Mouse (Mus musculus): ENCODE results near the gene Cst3. TPM values are rescaled to one million over a fixed set of nuclear protein-coding genes. Genes with fewer than 3 reads are reported as not detected.
A peak's percentile ranks its signal among the peaks of the same experiment; 100 is the strongest.

The Cst3 gene
- polyA plus RNA-seq, 1 experiment from 2014 or later: 644 TPM

DNA sequence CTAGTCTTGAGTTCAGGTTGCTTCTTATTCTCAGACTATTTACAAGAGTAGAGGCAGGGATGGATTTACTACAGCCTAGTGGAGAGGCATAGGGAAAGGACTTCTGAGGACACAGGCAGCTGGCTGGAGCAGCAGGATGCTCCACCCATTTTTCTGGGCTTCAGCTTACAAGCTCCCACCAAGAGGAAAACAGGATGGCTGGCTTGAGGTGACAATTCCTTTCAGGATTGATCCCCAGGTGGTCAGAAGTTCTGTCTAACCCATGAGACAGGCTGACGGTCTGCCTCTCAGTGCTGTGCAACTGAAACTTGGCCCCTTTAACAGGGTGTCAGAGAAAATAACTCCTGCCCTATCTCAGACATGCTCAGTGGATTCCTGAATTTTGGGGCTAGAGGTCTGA, 3.7 kb upstream of the Cst3 start:
- Histone ChIP-seq H3K27me3 (ENCODE audit: control insufficient read depth, insufficient read depth, low read depth, low read length) (no peaks in the 10 kb centered on the region), H3K4me2 (ENCODE audit: low read length) (no peak overlapping the region)
- ATAC-seq: no peak

GRCm38 (mm10) chr2:148878641-148879130, 3.2 kb upstream of the Cst3 start:
- H3K4me2 ChIP-seq (ENCODE audit: low read length): no peak overlapping the region
- peaks cover 10% of the 10 kb centered on the region for H3K4me1 ChIP-seq (ENCODE audit: control insufficient read depth, insufficient read depth, low read length)
- H3K4me3 ChIP-seq (ENCODE audit: low read depth, low read length): no peak overlapping the region
- H3K9ac ChIP-seq (ENCODE audit: low read depth, low read length): no peak overlapping the region
- no peak for ATAC-seq
- WGBS: 14% methylated on average over 2 of the region's 2 CpGs
- no peaks in the 10 kb centered on the region for H3K27me3 ChIP-seq (ENCODE audit: control insufficient read depth, insufficient read depth, low read depth, low read length)
- H3K9me3 ChIP-seq (replicated peaks; ENCODE audit: control insufficient read depth, low read length, poor library complexity, severe bottlenecking): no peaks in the 10 kb centered on the region
- H3K36me3 ChIP-seq (ENCODE audit: control insufficient read depth, insufficient read depth, low read length): no peaks in the 10 kb centered on the region
- H3K27ac ChIP-seq (ENCODE audit: low read length): no peak overlapping the region

More for the DNA sequence above, 3.7 kb upstream of the Cst3 start:
- 44% methylated on average over 1 of the region's 1 CpGs for WGBS
- Histone ChIP-seq H3K4me3 (ENCODE audit: low read depth, low read length) (no peak overlapping the region), H3K27ac (ENCODE audit: low read length) (no peak overlapping the region), H3K36me3 (ENCODE audit: control insufficient read depth, insufficient read depth, low read length) (no peaks in the 10 kb centered on the region), H3K9me3 (replicated peaks; ENCODE audit: control insufficient read depth, low read length, poor library complexity, severe bottlenecking) (no peaks in the 10 kb centered on the region), H3K4me1 (ENCODE audit: control insufficient read depth, insufficient read depth, low read length) (peaks cover 5% of the 10 kb centered on the region; the same call in 1 of the 2 replicates), H3K9ac (ENCODE audit: low read depth, low read length) (no peak overlapping the region)

GRCm38 (mm10) chr2:148877016-148877770, 1.7 kb upstream of the Cst3 start:
- H3K4me2 ChIP-seq (ENCODE audit: low read length): no peak overlapping the region
- 64% methylated on average over 3 of the region's 3 CpGs for WGBS
- no peak overlapping the region for H3K9ac ChIP-seq (ENCODE audit: low read depth, low read length)
- peaks cover 24% of the 10 kb centered on the region for H3K4me1 ChIP-seq (ENCODE audit: control insufficient read depth, insufficient read depth, low read length)
- H3K36me3 ChIP-seq (ENCODE audit: control insufficient read depth, insufficient read depth, low read length): no peaks in the 10 kb centered on the region
- H3K27ac ChIP-seq (ENCODE audit: low read length): no peak overlapping the region
- no peak for ATAC-seq
- H3K27me3 ChIP-seq (ENCODE audit: control insufficient read depth, insufficient read depth, low read depth, low read length): no peaks in the 10 kb centered on the region
- no peaks in the 10 kb centered on the region for H3K9me3 ChIP-seq (replicated peaks; ENCODE audit: control insufficient read depth, low read length, poor library complexity, severe bottlenecking)
- H3K4me3 ChIP-seq (ENCODE audit: low read depth, low read length): no peak overlapping the region

DNA sequence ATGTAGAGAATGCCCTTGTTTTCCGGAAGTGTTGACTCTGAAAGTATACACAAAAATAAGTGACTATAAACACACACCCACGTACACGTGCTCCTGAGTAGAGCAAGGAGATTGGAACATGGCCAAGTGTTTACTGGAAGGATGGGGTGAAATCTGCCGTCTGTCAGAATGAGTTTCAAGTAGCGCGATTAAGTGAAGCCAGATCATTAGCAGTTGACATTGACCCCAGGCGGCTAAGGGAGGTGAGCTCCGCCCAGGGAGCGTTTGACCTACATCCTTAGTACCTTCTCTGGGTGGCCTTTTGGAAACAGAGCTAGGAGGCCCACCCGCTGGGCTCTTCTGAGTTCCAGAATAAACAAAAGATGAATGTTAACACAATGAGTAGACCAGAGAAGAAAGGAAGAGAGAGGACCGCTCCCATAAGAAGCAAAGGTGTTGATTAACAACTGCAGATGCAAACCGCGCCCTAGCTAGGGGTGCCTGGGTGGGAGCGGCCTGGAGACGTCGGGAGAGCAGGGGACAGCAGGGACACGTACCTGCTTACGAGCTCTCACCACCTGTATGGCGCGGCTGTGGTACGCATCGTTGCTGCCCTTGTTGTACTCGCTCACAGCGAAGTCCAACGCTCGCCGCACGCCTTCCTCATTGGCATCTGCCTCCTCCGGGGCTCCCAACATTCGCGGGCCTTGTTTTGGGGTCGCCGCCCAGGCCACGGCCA, 716 bp downstream of the Cst3 start:
- under 1% methylated on average over 34 of the region's 34 CpGs for WGBS
- Histone ChIP-seq H3K4me1 (ENCODE audit: control insufficient read depth, insufficient read depth, low read length) (peaks cover 24% of the 10 kb centered on the region), H3K4me2 (ENCODE audit: low read length) (peak overlapping the region; percentile 89), H3K9ac (ENCODE audit: low read depth, low read length) (peak overlapping the region; percentile 93), H3K27ac (ENCODE audit: low read length) (peak overlapping the region; percentile 86), H3K36me3 (ENCODE audit: control insufficient read depth, insufficient read depth, low read length) (peaks cover 10% of the 10 kb centered on the region; the same call in 1 of the 2 replicates), H3K9me3 (replicated peaks; ENCODE audit: control insufficient read depth, low read length, poor library complexity, severe bottlenecking) (no peaks in the 10 kb centered on the region), H3K27me3 (ENCODE audit: control insufficient read depth, insufficient read depth, low read depth, low read length) (no peaks in the 10 kb centered on the region), H3K4me3 (ENCODE audit: low read depth, low read length) (peak overlapping the region; percentile 96)
- peak; percentile 80 for ATAC-seq

DNA sequence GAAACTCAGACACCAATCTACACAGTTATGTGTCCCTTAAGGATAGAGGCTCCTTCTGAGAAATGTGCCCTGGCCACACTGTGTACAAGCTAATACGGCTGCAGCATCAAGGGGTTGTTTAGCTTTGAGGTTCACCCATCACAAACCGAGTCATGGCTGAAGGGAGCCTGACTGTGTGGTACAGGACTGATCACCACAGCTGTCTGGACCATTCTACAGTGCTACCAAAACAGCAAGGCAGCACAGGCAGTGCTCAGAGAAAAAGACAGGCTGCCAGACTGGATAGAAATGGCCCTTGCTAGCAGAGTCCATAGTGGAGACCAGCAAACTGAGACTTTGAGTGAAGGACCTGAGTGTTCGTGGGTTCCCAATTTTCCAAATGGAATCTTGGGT, 1.3 kb downstream of the Cst3 start:
- H3K4me1 ChIP-seq (ENCODE audit: control insufficient read depth, insufficient read depth, low read length): peaks cover 24% of the 10 kb centered on the region
- no peaks in the 10 kb centered on the region for H3K27me3 ChIP-seq (ENCODE audit: control insufficient read depth, insufficient read depth, low read depth, low read length)
- H3K4me3 ChIP-seq (ENCODE audit: low read depth, low read length): peak overlapping the region; percentile 96
- no peaks in the 10 kb centered on the region for H3K9me3 ChIP-seq (replicated peaks; ENCODE audit: control insufficient read depth, low read length, poor library complexity, severe bottlenecking)
- H3K27ac ChIP-seq (ENCODE audit: low read length): no peak overlapping the region; the same call in 1 of the 2 replicates
- peak; percentile 11; the same call in 1 of the 2 replicates for ATAC-seq
- WGBS: 39% methylated on average over 3 of the region's 3 CpGs
- H3K4me2 ChIP-seq (ENCODE audit: low read length): peak overlapping the region; percentile 89
- peak overlapping the region; percentile 93 for H3K9ac ChIP-seq (ENCODE audit: low read depth, low read length)
- peaks cover 10% of the 10 kb centered on the region; the same call in 1 of the 2 replicates for H3K36me3 ChIP-seq (ENCODE audit: control insufficient read depth, insufficient read depth, low read length)

- Histone ChIP-seq H3K9me3 (replicated peaks; ENCODE audit: control insufficient read depth, low read length, poor library complexity, severe bottlenecking) (no peaks in the 10 kb centered on the region), H3K36me3 (ENCODE audit: control insufficient read depth, insufficient read depth, low read length) (peaks cover 10% of the 10 kb centered on the region; the same call in 1 of the 2 replicates), H3K27me3 (ENCODE audit: control insufficient read depth, insufficient read depth, low read depth, low read length) (no peaks in the 10 kb centered on the region), H3K4me3 (ENCODE audit: low read depth, low read length) (peak overlapping the region; percentile 96), H3K4me1 (ENCODE audit: control insufficient read depth, insufficient read depth, low read length) (peaks cover 24% of the 10 kb centered on the region), H3K27ac (ENCODE audit: low read length) (no peak overlapping the region), H3K4me2 (ENCODE audit: low read length) (peak overlapping the region; percentile 89), H3K9ac (ENCODE audit: low read depth, low read length) (peak overlapping the region; percentile 93)
- WGBS: 88% methylated on average over 4 of the region's 4 CpGs
- no peak for ATAC-seq
Observed at GRCm38 (mm10) chr2:148872860-148873259, 2.6 kb downstream of the Cst3 start.

- Histone ChIP-seq H3K9ac (ENCODE audit: low read depth, low read length) (no peak overlapping the region), H3K9me3 (replicated peaks; ENCODE audit: control insufficient read depth, low read length, poor library complexity, severe bottlenecking) (no peaks in the 10 kb centered on the region), H3K27ac (ENCODE audit: low read length) (no peak overlapping the region), H3K4me2 (ENCODE audit: low read length) (no peak overlapping the region), H3K27me3 (ENCODE audit: control insufficient read depth, insufficient read depth, low read depth, low read length) (no peaks in the 10 kb centered on the region), H3K36me3 (ENCODE audit: control insufficient read depth, insufficient read depth, low read length) (peaks cover 10% of the 10 kb centered on the region; the same call in 1 of the 2 replicates), H3K4me3 (ENCODE audit: low read depth, low read length) (no peak overlapping the region), H3K4me1 (ENCODE audit: control insufficient read depth, insufficient read depth, low read length) (peaks cover 21% of the 10 kb centered on the region)
- WGBS: 95% methylated on average over 3 of the region's 3 CpGs
- ATAC-seq: no peak
Observed at GRCm38 (mm10) chr2:148870526-148870925, 5.0 kb downstream of the Cst3 start.

DNA sequence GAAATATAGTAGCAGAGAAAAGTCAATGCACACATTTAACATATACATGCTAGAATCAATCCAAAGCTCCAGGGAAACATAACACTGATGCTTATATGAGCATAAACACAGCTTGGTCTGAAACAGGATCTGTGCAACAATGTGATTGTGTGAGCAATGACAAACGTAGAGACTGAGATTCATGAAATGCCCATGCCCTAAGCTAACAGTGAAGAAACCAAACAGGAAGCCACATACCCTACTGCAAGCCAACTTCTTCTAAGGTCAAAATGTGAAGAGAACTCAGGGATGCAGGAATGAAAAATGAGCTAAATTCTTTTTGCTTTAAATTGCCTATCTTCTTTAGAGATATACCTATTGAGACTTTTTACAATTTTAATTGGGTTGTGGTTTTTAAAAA, 6.5 kb downstream of the Cst3 start:
- H3K4me2 ChIP-seq (ENCODE audit: low read length): no peak overlapping the region
- H3K36me3 ChIP-seq (ENCODE audit: control insufficient read depth, insufficient read depth, low read length): peaks cover 10% of the 10 kb centered on the region; the same call in 1 of the 2 replicates
- no peaks in the 10 kb centered on the region for H3K9me3 ChIP-seq (replicated peaks; ENCODE audit: control insufficient read depth, low read length, poor library complexity, severe bottlenecking)
- no peak for ATAC-seq
- H3K4me1 ChIP-seq (ENCODE audit: control insufficient read depth, insufficient read depth, low read length): peaks cover 17% of the 10 kb centered on the region
- 89% methylated on average over 1 of the region's 1 CpGs for WGBS
- no peak overlapping the region for H3K9ac ChIP-seq (ENCODE audit: low read depth, low read length)
- no peak overlapping the region for H3K4me3 ChIP-seq (ENCODE audit: low read depth, low read length)
- no peak overlapping the region for H3K27ac ChIP-seq (ENCODE audit: low read length)
- H3K27me3 ChIP-seq (ENCODE audit: control insufficient read depth, insufficient read depth, low read depth, low read length): no peaks in the 10 kb centered on the region

DNA sequence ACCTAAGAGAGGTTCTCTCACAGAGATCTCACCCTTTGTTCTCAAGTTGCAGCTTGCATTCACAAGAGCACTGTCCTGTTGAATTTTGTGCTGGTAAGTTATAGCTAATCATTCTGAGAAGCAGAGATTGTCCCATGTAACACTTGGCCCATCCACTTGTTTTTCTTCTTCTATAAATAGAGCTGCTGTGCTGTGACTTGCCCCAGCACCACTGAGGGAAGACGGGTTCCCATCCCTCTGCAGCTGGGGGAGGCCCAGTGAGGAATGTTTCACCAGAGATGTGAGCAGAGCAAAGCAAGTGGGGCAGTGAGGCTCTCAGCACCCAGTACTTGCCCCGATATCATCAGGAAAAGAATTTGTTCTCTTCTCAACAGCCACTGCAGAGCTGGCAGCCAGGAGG, 10.5 kb downstream of the Cst3 start, which contains the start of gene 9230104L09Rik:
TSS of gene 9230104L09Rik (minus strand) at position 73 of the 400 bp plus-strand sequence.
- Histone ChIP-seq H3K9me3 (replicated peaks; ENCODE audit: control insufficient read depth, low read length, poor library complexity, severe bottlenecking) (no peaks in the 10 kb centered on the region), H3K27ac (ENCODE audit: low read length) (no peak within 1 kb of the TSS), H3K4me3 (ENCODE audit: low read depth, low read length) (no peak within 1 kb of the TSS), H3K27me3 (ENCODE audit: control insufficient read depth, insufficient read depth, low read depth, low read length) (no peaks in the 10 kb centered on the region), H3K4me2 (ENCODE audit: low read length) (no peak within 1 kb of the TSS), H3K9ac (ENCODE audit: low read depth, low read length) (no peak within 1 kb of the TSS), H3K36me3 (ENCODE audit: control insufficient read depth, insufficient read depth, low read length) (no peaks in the 10 kb centered on the region), H3K4me1 (ENCODE audit: control insufficient read depth, insufficient read depth, low read length) (no peaks in the 10 kb centered on the region)
- no peak for ATAC-seq
- WGBS: 68% methylated on average over 2 of the region's 2 CpGs

All from midbrain, embryonic 16.5 days (tissue).